Mouse (Mus musculus) liver, embryonic 14.5 days (tissue): Measurements from ENCODE around the gene Tbc1d21. TPM values are rescaled to one million over a fixed set of nuclear protein-coding genes. Genes with fewer than 3 reads are reported as not detected.

Source experiments
- ATAC-seq: fragments of 200-750 bp; cut with Nextera tagmentation; 2 replicates; pipeline ENCODE4 v1.8.0; 2017; ENCODE audit warnings: moderate number of reproducible peaks, mild to moderate bottlenecking, moderate library complexity; ENCODE audit not compliant: insufficient read depth
- DNase-seq, 3 experiments: peaks; one replicate each; pipeline ENCODE4 v3.0.0-alpha.2; 2012 to 2013; ENCODE audit warnings: low read depth in 3 of 3, low spot score in 3 of 3
- H3K27ac ChIP-seq: fragments of 300-500 bp; sonication (generic); 2 replicates; pipeline ENCODE4 v1.5.1; 2014; ENCODE audit warnings: moderate library complexity, mild to moderate bottlenecking, control low read depth, inconsistent platforms
- H3K27me3 ChIP-seq: fragments of 300-500 bp; sonication (generic); 2 replicates; pipeline ENCODE4 v1.6.1; 2014; ENCODE audit warnings: mild to moderate bottlenecking, low read length, moderate library complexity; ENCODE audit not compliant: control insufficient read depth, insufficient read depth
- H3K36me3 ChIP-seq: fragments of 300-500 bp; sonication (generic); replicated peaks from 2 replicates; pipeline ENCODE4 v1.6.1; 2014; ENCODE audit warnings: low read depth; ENCODE audit not compliant: control insufficient read depth, insufficient read depth
- H3K4me1 ChIP-seq, 2 experiments: fragments of 200-500 bp in 1 of 2; fragments of 300-500 bp in 1 of 2; sonication (generic) in 1 of 2; replicated peaks; 2 replicates each; pipeline ENCODE4 v1.6.1; 2012 to 2014; ENCODE audit warnings: antibody characterized with exemption in 1 of 2, inconsistent platforms in 1 of 2, low read length in 1 of 2; ENCODE audit not compliant: control insufficient read depth in 2 of 2, insufficient read depth in 2 of 2
- H3K4me2 ChIP-seq: fragments of 300-500 bp; sonication (generic); 2 replicates; pipeline ENCODE4 v1.6.1; 2014; ENCODE audit warnings: low read depth, mild to moderate bottlenecking, control low read depth, moderate library complexity
- H3K4me3 ChIP-seq, 2 experiments: fragments of 200-500 bp in 1 of 2; fragments of 300-500 bp in 1 of 2; sonication (generic) in 1 of 2; 2 replicates each; pipeline ENCODE4 v1.5.1; 2012 to 2014; ENCODE audit warnings: low read depth in 2 of 2, low read length in 2 of 2, mild to moderate bottlenecking in 2 of 2, control low read depth in 1 of 2, inconsistent platforms in 1 of 2, moderate library complexity in 1 of 2; ENCODE audit not compliant: insufficient read depth in 1 of 2
- H3K9ac ChIP-seq: fragments of 300-500 bp; sonication (generic); replicated peaks from 2 replicates; pipeline ENCODE4 v1.6.1; 2014; ENCODE audit warnings: mild to moderate bottlenecking, control low read depth, moderate library complexity
- H3K9me3 ChIP-seq: fragments of 300-500 bp; sonication (generic); 2 replicates; pipeline ENCODE4 v1.6.1; 2016; ENCODE audit warnings: low read length, mixed read lengths; ENCODE audit not compliant: control insufficient read depth
- CTCF ChIP-seq: IDR thresholded peaks from 2 replicates; pipeline ENCODE4 v1.5.1; 2016; ENCODE audit warnings: antibody characterized with exemption, low read depth, control low read depth
- EP300 ChIP-seq: IDR thresholded peaks from 2 replicates; pipeline ENCODE4 v1.6.1; 2016; ENCODE audit warnings: antibody characterized with exemption, low read depth
- WGBS: fragments of 180-500 bp; shearing (Covaris S2); extraction: QIAGEN DNeasy Blood & Tissue Kit; methylation state at CpG from one replicate; pipeline ENCODE4 v1.1.7; 2014; ENCODE audit not compliant: insufficient replicate concordance; 5-methylcytosine and 5-hydroxymethylcytosine counted together
- polyA plus RNA-seq, 2 experiments: library from polyadenylated mRNA; depleted of rRNA in 1 of 2; stranded (reverse) in 1 of 2; unstranded in 1 of 2; fragments of >200 nt; fragmentation: Nextera tagmentation in 1 of 2; extraction: Ambion mirVana in 1 of 2; gene quantifications; 2 replicates each; pipeline versions ENCODE4 v1.2.1 to v1.2.3; 2012 to 2014

The Tbc1d21 gene
- polyA plus RNA-seq, 2 experiments = not detected

GRCm38 (mm10) chr9:58378878-58379277 lies 8.6 kb upstream of the Tbc1d21 start:
- H3K27ac ChIP-seq = no peak overlapping the region
- no peaks in the 10 kb centered on the region for H3K36me3 ChIP-seq
- no peak overlapping the region for H3K4me3 ChIP-seq
- H3K9ac ChIP-seq = no peak overlapping the region
- no peak for ATAC-seq
- no peak for TF ChIP-seq CTCF
- no peak for TF ChIP-seq EP300
- H3K4me2 ChIP-seq = no peak overlapping the region
- no peak for DNase-seq
- H3K9me3 ChIP-seq = no peaks in the 10 kb centered on the region
- no peaks in the 10 kb centered on the region for H3K4me1 ChIP-seq
- H3K27me3 ChIP-seq = no peaks in the 10 kb centered on the region
- WGBS = 35% methylated on average over 4 of the region's 4 CpGs

GRCm38 (mm10) chr9:58373912-58374431 lies 3.7 kb upstream of the Tbc1d21 start:
- 66% methylated on average over 12 of the region's 12 CpGs for WGBS
- Histone ChIP-seq H3K9me3 (no peaks in the 10 kb centered on the region), H3K4me2 (no peak overlapping the region), H3K27me3 (no peaks in the 10 kb centered on the region), H3K9ac (no peak overlapping the region), H3K4me1 (no peaks in the 10 kb centered on the region), H3K36me3 (no peaks in the 10 kb centered on the region), H3K4me3 (no peak overlapping the region), H3K27ac (no peak overlapping the region)
- no peak for TF ChIP-seq CTCF
- TF ChIP-seq EP300 = no peak
- ATAC-seq (no peak), DNase-seq (no peak)

- no peaks in the 10 kb centered on the region for H3K27me3 ChIP-seq
- 38% methylated on average over 8 of the region's 8 CpGs for WGBS
- H3K9me3 ChIP-seq = no peaks in the 10 kb centered on the region
- H3K9ac ChIP-seq = no peak overlapping the region
- H3K4me2 ChIP-seq = no peak overlapping the region
- TF ChIP-seq EP300 (no peak), CTCF (no peak)
- no peaks in the 10 kb centered on the region for H3K36me3 ChIP-seq
- ATAC-seq = no peak
- DNase-seq = no peak
- H3K4me3 ChIP-seq = no peak overlapping the region
- no peaks in the 10 kb centered on the region for H3K4me1 ChIP-seq
- no peak overlapping the region for H3K27ac ChIP-seq
Observed at GRCm38 (mm10) chr9:58371914-58372313, 1.7 kb upstream of the Tbc1d21 start.

GRCm38 (mm10) chr9:58369644-58370043 lies 611 bp downstream of the Tbc1d21 start:
- 38% methylated on average over 6 of the region's 6 CpGs for WGBS
- TF ChIP-seq EP300 = no peak
- TF ChIP-seq CTCF = peak; percentile 62
- Histone ChIP-seq H3K4me2 (no peak overlapping the region), H3K4me1 (no peaks in the 10 kb centered on the region), H3K27me3 (no peaks in the 10 kb centered on the region), H3K9me3 (no peaks in the 10 kb centered on the region), H3K9ac (no peak overlapping the region), H3K36me3 (no peaks in the 10 kb centered on the region), H3K27ac (no peak overlapping the region), H3K4me3 (no peak overlapping the region)
- no peak for ATAC-seq
- peak in 1 of 3 experiments; percentile 2 for DNase-seq

- Histone ChIP-seq H3K27me3 (no peaks in the 10 kb centered on the region), H3K27ac (no peak overlapping the region), H3K36me3 (no peaks in the 10 kb centered on the region), H3K4me3 (no peak overlapping the region), H3K4me2 (no peak overlapping the region), H3K9me3 (no peaks in the 10 kb centered on the region), H3K4me1 (no peaks in the 10 kb centered on the region), H3K9ac (no peak overlapping the region)
- no peak for TF ChIP-seq EP300
- TF ChIP-seq CTCF = no peak
- WGBS = 66% methylated on average over 8 of the region's 8 CpGs
- DNase-seq = no peak
- no peak for ATAC-seq
Observed at GRCm38 (mm10) chr9:58364325-58364724, 5.9 kb downstream of the Tbc1d21 start.
